Mouse (Mus musculus): ENCODE results near the gene Kif2c.

Gene Kif2c

DNA sequence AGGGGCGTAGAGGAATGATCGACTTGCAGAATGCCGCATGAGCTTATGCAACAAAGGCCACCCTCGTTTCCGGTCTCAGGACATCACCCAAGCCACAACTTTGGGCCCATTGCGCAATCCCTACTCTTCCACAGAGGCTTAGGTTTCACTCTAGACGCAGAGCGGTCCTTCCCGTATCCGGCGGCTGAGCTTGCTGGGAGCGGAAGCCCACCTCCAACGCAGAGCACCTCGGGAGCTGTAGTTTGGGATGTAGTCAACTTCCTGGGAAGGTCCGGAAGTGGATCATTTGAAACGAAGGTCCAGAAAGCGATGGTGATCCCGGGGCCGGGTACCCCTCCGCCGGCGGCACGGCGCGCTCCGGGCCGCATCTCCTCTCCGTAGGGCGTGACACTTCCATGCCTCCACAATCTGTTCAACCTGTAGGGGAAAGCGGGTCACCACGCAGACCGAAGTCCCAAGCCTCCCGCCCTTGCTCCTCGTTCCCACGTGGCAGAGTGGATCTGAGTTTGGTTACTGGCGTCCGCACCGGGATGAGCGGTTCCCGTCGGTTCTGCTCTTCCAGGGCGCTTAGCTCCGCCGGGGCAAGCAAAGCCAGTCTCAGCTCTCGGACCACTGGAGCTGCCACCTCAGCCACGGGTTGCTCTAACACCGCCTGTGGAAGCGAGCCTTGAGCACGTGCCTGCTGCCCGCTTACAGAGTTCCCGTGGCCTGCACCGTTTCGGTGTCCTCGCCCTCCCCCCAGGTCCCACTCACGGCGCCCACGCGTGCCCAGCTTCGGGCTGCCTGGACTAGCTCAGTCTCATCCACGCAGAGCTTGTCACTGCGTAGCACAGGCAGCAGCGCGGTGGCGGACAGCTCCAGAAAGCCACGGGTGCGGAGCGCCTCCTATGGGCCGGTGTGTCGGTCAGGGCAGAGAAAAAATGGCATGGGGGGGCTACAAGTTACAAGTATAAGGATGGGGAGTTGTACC, 61.7 kb downstream of the Kif2c start:
- peak; percentile 76 to 83 for DNase-seq (ENCODE audit: low spot score in 2 of 2)

DNA sequence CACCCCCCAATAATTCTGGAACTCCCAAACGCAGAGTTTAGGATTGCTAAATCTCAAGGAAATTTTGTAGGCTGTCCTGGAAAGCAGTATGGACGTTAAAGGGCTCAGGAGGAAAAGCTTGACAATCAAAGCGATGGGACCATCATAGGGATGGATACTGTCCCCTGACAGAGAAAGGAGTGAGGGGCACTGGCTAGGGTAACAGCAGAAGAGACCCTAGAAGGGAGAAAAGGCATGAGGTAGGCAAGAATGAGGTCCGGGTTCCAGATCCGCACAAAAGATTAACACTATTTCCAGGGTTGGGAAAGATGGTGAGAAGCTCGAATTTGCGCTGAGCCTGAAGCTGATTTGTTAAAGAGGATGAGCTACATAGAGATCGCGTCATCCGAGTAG, 62.4 kb downstream of the Kif2c start:
- DNase-seq (ENCODE audit: low spot score in 2 of 2): no peak

DNA sequence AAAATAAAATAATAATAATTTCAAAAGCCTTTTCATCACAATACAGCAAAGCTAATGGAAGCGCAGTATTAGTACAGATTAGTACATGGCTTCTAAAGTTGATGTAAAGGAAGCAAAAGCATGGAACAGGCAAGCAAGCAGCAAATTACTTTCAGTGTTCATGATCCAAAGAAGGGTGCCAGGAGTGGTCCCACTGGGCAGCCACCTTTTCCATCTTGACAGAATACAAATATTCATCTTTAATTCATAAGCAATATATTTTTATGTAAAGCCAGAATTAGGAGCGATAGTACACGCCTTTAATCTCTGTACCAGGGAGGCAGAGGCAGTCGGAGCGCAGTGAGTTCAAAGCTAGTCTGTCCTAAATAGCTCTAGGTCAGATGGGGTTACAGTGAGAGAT, 62.8 kb downstream of the Kif2c start:
- no peak for DNase-seq (ENCODE audit: low spot score in 2 of 2)

GRCm38 (mm10) chr4:117117931-117118330, 64.5 kb downstream of the Kif2c start:
- DNase-seq (ENCODE audit: low spot score in 2 of 2): no peak

GRCm38 (mm10) chr4:117115592-117115991, 66.8 kb downstream of the Kif2c start:
- DNase-seq (ENCODE audit: low spot score in 2 of 2): no peak

- no peak for DNase-seq (ENCODE audit: low spot score in 2 of 2)
These were observed 69.2 kb downstream of the Kif2c start for GRCm38 (mm10) chr4:117113237-117113636.

- DNase-seq (ENCODE audit: low spot score in 2 of 2): no peak
These were observed 71.5 kb downstream of the Kif2c start for GRCm38 (mm10) chr4:117110985-117111384.

DNA sequence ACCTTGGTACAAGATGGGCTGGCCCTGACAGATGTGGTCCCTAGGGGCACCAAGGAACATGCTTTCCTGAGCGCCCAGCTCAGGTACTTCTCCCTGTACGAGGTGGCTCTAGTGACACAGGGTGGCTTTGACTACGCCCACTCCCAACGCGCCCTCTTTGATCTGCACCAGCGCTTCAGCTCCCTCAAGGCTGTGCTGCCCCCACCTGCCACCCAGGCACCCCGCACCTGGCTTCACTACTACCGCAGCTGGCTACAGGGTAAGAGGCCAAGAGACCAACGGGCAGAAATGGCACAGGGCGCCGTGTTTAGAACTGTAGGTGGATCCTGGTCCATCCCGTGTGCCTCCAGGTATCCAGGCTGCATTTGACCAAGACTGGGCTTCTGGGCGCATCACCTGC, 72.2 kb downstream of the Kif2c start:
- no peak for DNase-seq (ENCODE audit: low spot score in 2 of 2)

Measured in spleen, postnatal 14 days (tissue).